Mouse (Mus musculus) right cerebral cortex, postnatal 14 days (tissue): ENCODE measurements at regions not wholly inside any gene's neighbourhood (a gene's known extent, or its start where the extent isn't known, plus 50 kb on each side); places are given as distances from the start of the nearest gene placed in this dataset.

ENCODE experiments used
- DNase-seq: peaks from one replicate; pipeline ENCODE4 v3.0.0; 2022

- no peak for DNase-seq
Observed at GRCm38 (mm10) chr17:80891656-80892055, 52.8 kb upstream of the Tmem178 start.

- no peak for DNase-seq
Observed at GRCm38 (mm10) chr17:80889095-80889494, 55.3 kb upstream of the Tmem178 start.

- no peak for DNase-seq
Observed at GRCm38 (mm10) chr17:80887749-80888119, 56.7 kb upstream of the Tmem178 start.

- no peak for DNase-seq
Observed at GRCm38 (mm10) chr17:80887021-80887748, 57.2 kb upstream of the Tmem178 start.

- DNase-seq = no peak
Observed at GRCm38 (mm10) chr17:80886211-80886701, 58.2 kb upstream of the Tmem178 start.

GRCm38 (mm10) chr17:80885706-80886105 lies 58.7 kb upstream of the Tmem178 start:
- DNase-seq = no peak

- no peak for DNase-seq
Observed at GRCm38 (mm10) chr17:80884886-80885285, 59.5 kb upstream of the Tmem178 start.

GRCm38 (mm10) chr17:80882476-80882875 lies 62.0 kb upstream of the Tmem178 start:
- no peak for DNase-seq

GRCm38 (mm10) chr17:80880325-80880724 lies 64.1 kb upstream of the Tmem178 start:
- DNase-seq = no peak

- peak; percentile 13 for DNase-seq
Observed at GRCm38 (mm10) chr17:80875352-80876044, 68.9 kb upstream of the Tmem178 start.

- DNase-seq = no peak
Observed at GRCm38 (mm10) chr17:80870965-80871364, 73.5 kb upstream of the Tmem178 start.

GRCm38 (mm10) chr17:80862338-80862737 lies 82.1 kb upstream of the Tmem178 start:
- DNase-seq = no peak

- DNase-seq = peak; percentile 20
Observed at GRCm38 (mm10) chr17:80846996-80847810, 97.2 kb upstream of the Tmem178 start.

- DNase-seq = no peak
Observed at GRCm38 (mm10) chr17:80845349-80845748, 99.1 kb upstream of the Tmem178 start.

- no peak for DNase-seq
Observed at GRCm38 (mm10) chr17:80841903-80842302, 102.5 kb upstream of the Tmem178 start.

GRCm38 (mm10) chr17:80840896-80841295 lies 103.5 kb upstream of the Tmem178 start:
- no peak for DNase-seq

- DNase-seq = no peak
Observed at GRCm38 (mm10) chr17:80840452-80840851, 104.0 kb upstream of the Tmem178 start.

- no peak for DNase-seq
Observed at GRCm38 (mm10) chr17:80834701-80835100, 106.4 kb upstream of the Map4k3 start.

- DNase-seq = no peak
Observed at GRCm38 (mm10) chr17:80834176-80834517, 105.9 kb upstream of the Map4k3 start.

- no peak for DNase-seq
Observed at GRCm38 (mm10) chr17:80833355-80834175, 105.3 kb upstream of the Map4k3 start.

- no peak for DNase-seq
Observed at GRCm38 (mm10) chr17:80831686-80832085, 103.4 kb upstream of the Map4k3 start.

GRCm38 (mm10) chr17:80827896-80828295 lies 99.6 kb upstream of the Map4k3 start:
- no peak for DNase-seq

GRCm38 (mm10) chr17:80827361-80827760 lies 99.1 kb upstream of the Map4k3 start:
- no peak for DNase-seq
